Mouse (Mus musculus): Measurements from ENCODE around the gene Ptprk. TPM values are rescaled to one million over a fixed set of nuclear protein-coding genes. Genes with fewer than 3 reads are reported as not detected.

The Ptprk gene
- polyA plus RNA-seq, 1 experiment from 2014 or later = 29.6 TPM

- H3K27me3 ChIP-seq (ENCODE audit: low read depth, poor library complexity, severe bottlenecking) = no peaks in the 10 kb centered on the region
- peaks cover 5% of the 10 kb centered on the region; the same call in 1 of the 2 replicates for H3K36me3 ChIP-seq
- no peaks in the 10 kb centered on the region for H3K9me3 ChIP-seq (replicated peaks)
- no peak overlapping the region for H3K27ac ChIP-seq (replicated peaks)
- H3K4me3 ChIP-seq = no peak overlapping the region
- DNase-seq (ENCODE audit: low spot score) = no peak
- H3K4me1 ChIP-seq = peaks cover 2% of the 10 kb centered on the region; the same call in 1 of the 2 replicates
- WGBS = 90% methylated on average over 2 of the region's 2 CpGs
These were observed 492.2 kb downstream of the Ptprk start for GRCm38 (mm10) chr10:28566828-28567227.

GRCm38 (mm10) chr10:28567441-28567840 lies 492.8 kb downstream of the Ptprk start:
- no peaks in the 10 kb centered on the region for H3K27me3 ChIP-seq (ENCODE audit: low read depth, poor library complexity, severe bottlenecking)
- 89% methylated on average over 3 of the region's 3 CpGs for WGBS

GRCm38 (mm10) chr10:28568047-28568446 lies 493.4 kb downstream of the Ptprk start:
- Histone ChIP-seq H3K27me3 (ENCODE audit: low read depth, poor library complexity, severe bottlenecking) (no peaks in the 10 kb centered on the region), H3K4me3 (no peak overlapping the region), H3K9me3 (replicated peaks) (no peaks in the 10 kb centered on the region), H3K27ac (replicated peaks) (no peak overlapping the region), H3K4me1 (peaks cover 2% of the 10 kb centered on the region; the same call in 1 of the 2 replicates), H3K36me3 (peaks cover 5% of the 10 kb centered on the region; the same call in 1 of the 2 replicates)
- DNase-seq (ENCODE audit: low spot score) = no peak
- WGBS = 90% methylated on average over 5 of the region's 5 CpGs

More at GRCm38 (mm10) chr10:28567441-28567840, 492.8 kb downstream of the Ptprk start:
- Histone ChIP-seq H3K9me3 (replicated peaks) (no peaks in the 10 kb centered on the region), H3K36me3 (peaks cover 5% of the 10 kb centered on the region; the same call in 1 of the 2 replicates), H3K27ac (replicated peaks) (no peak overlapping the region), H3K4me3 (no peak overlapping the region), H3K4me1 (peaks cover 2% of the 10 kb centered on the region; the same call in 1 of the 2 replicates)
- no peak for DNase-seq (ENCODE audit: low spot score)

GRCm38 (mm10) chr10:28579596-28579995 lies 505.0 kb downstream of the Ptprk start:
- WGBS = 88% methylated on average over 5 of the region's 5 CpGs
- no peak for DNase-seq (ENCODE audit: low spot score)
- no peaks in the 10 kb centered on the region for H3K9me3 ChIP-seq (replicated peaks)
- no peak overlapping the region for H3K27ac ChIP-seq (replicated peaks)
- H3K36me3 ChIP-seq = peaks cover 6% of the 10 kb centered on the region
- H3K4me3 ChIP-seq = no peak overlapping the region
- no peaks in the 10 kb centered on the region for H3K4me1 ChIP-seq
- no peaks in the 10 kb centered on the region for H3K27me3 ChIP-seq (ENCODE audit: low read depth, poor library complexity, severe bottlenecking)

- H3K4me1 ChIP-seq = 0 out of 2 replicates have a peak, but pooled peaks cover 3% of the 10 kb centered on the region
- H3K4me3 ChIP-seq = no peak overlapping the region
- H3K27me3 ChIP-seq (ENCODE audit: low read depth, poor library complexity, severe bottlenecking) = no peaks in the 10 kb centered on the region
- no peaks in the 10 kb centered on the region for H3K9me3 ChIP-seq (replicated peaks)
- 55% methylated on average over 4 of the region's 4 CpGs for WGBS
- no peak overlapping the region for H3K27ac ChIP-seq (replicated peaks)
- no peak for DNase-seq (ENCODE audit: low spot score)
- H3K36me3 ChIP-seq = peaks cover 8% of the 10 kb centered on the region
These were observed 512.0 kb downstream of the Ptprk start for GRCm38 (mm10) chr10:28586565-28587138.

- H3K27ac ChIP-seq (replicated peaks) = no peak overlapping the region
These were observed 513.8 kb downstream of the Ptprk start for GRCm38 (mm10) chr10:28588401-28588800.

GRCm38 (mm10) chr10:28590822-28591221 lies 516.2 kb downstream of the Ptprk start:
- Histone ChIP-seq H3K4me1 (0 out of 2 replicates have a peak, but pooled peaks cover 3% of the 10 kb centered on the region), H3K27ac (replicated peaks) (no peak overlapping the region), H3K27me3 (ENCODE audit: low read depth, poor library complexity, severe bottlenecking) (no peaks in the 10 kb centered on the region), H3K4me3 (no peak overlapping the region), H3K9me3 (replicated peaks) (no peaks in the 10 kb centered on the region), H3K36me3 (peaks cover 10% of the 10 kb centered on the region)
- DNase-seq (ENCODE audit: low spot score) = no peak
- 84% methylated on average over 3 of the region's 3 CpGs for WGBS

More at GRCm38 (mm10) chr10:28588401-28588800, 513.8 kb downstream of the Ptprk start:
- Histone ChIP-seq H3K4me3 (no peak overlapping the region), H3K9me3 (replicated peaks) (no peaks in the 10 kb centered on the region), H3K36me3 (peaks cover 10% of the 10 kb centered on the region), H3K4me1 (0 out of 2 replicates have a peak, but pooled peaks cover 3% of the 10 kb centered on the region), H3K27me3 (ENCODE audit: low read depth, poor library complexity, severe bottlenecking) (no peaks in the 10 kb centered on the region)
- 89% methylated on average over 4 of the region's 4 CpGs for WGBS
- no peak for DNase-seq (ENCODE audit: low spot score)

- WGBS = 72% methylated on average over 3 of the region's 4 CpGs
- H3K4me1 ChIP-seq = no peaks in the 10 kb centered on the region
- H3K9me3 ChIP-seq (replicated peaks) = no peaks in the 10 kb centered on the region
- no peak overlapping the region for H3K4me3 ChIP-seq
- H3K27ac ChIP-seq (replicated peaks) = no peak overlapping the region
- DNase-seq (ENCODE audit: low spot score) = no peak
- H3K27me3 ChIP-seq (ENCODE audit: low read depth, poor library complexity, severe bottlenecking) = no peaks in the 10 kb centered on the region
- H3K36me3 ChIP-seq = peaks cover 10% of the 10 kb centered on the region
These were observed 519.1 kb downstream of the Ptprk start for GRCm38 (mm10) chr10:28593566-28594292.

- DNase-seq (ENCODE audit: low spot score) = no peak
- no peaks in the 10 kb centered on the region for H3K27me3 ChIP-seq (ENCODE audit: low read depth, poor library complexity, severe bottlenecking)
- H3K4me1 ChIP-seq = no peaks in the 10 kb centered on the region
- H3K9me3 ChIP-seq (replicated peaks) = no peaks in the 10 kb centered on the region
- no peak overlapping the region for H3K27ac ChIP-seq (replicated peaks)
- H3K4me3 ChIP-seq = no peak overlapping the region
- WGBS = 95% methylated on average over 3 of the region's 3 CpGs
- H3K36me3 ChIP-seq = peaks cover 5% of the 10 kb centered on the region
These were observed 522.3 kb downstream of the Ptprk start for GRCm38 (mm10) chr10:28596897-28597296.

GRCm38 (mm10) chr10:28609136-28609535 lies 534.5 kb downstream of the Ptprk start:
- Histone ChIP-seq H3K9me3 (replicated peaks) (no peaks in the 10 kb centered on the region), H3K36me3 (no peaks in the 10 kb centered on the region), H3K4me1 (no peaks in the 10 kb centered on the region), H3K27ac (replicated peaks) (no peak overlapping the region), H3K27me3 (ENCODE audit: low read depth, poor library complexity, severe bottlenecking) (no peaks in the 10 kb centered on the region), H3K4me3 (no peak overlapping the region)
- no peak for DNase-seq (ENCODE audit: low spot score)
- 86% methylated on average over 3 of the region's 3 CpGs for WGBS

GRCm38 (mm10) chr10:28614396-28614795 lies 539.8 kb downstream of the Ptprk start:
- Histone ChIP-seq H3K9me3 (replicated peaks) (no peaks in the 10 kb centered on the region), H3K4me1 (no peaks in the 10 kb centered on the region), H3K27me3 (ENCODE audit: low read depth, poor library complexity, severe bottlenecking) (no peaks in the 10 kb centered on the region), H3K4me3 (no peak overlapping the region), H3K27ac (replicated peaks) (no peak overlapping the region), H3K36me3 (no peaks in the 10 kb centered on the region)
- WGBS = 87% methylated on average over 2 of the region's 2 CpGs
- no peak for DNase-seq (ENCODE audit: low spot score)

- DNase-seq (ENCODE audit: low spot score) = no peak
- WGBS = 94% methylated on average over 7 of the region's 7 CpGs
- H3K27ac ChIP-seq (replicated peaks) = no peak overlapping the region
- no peaks in the 10 kb centered on the region for H3K36me3 ChIP-seq
- H3K4me1 ChIP-seq = no peaks in the 10 kb centered on the region
- no peaks in the 10 kb centered on the region for H3K9me3 ChIP-seq (replicated peaks)
- no peak overlapping the region for H3K4me3 ChIP-seq
- H3K27me3 ChIP-seq (ENCODE audit: low read depth, poor library complexity, severe bottlenecking) = no peaks in the 10 kb centered on the region
These were observed 542.6 kb downstream of the Ptprk start for GRCm38 (mm10) chr10:28617203-28617602.

- Histone ChIP-seq H3K4me3 (no peak overlapping the region), H3K27ac (replicated peaks) (no peak overlapping the region), H3K27me3 (ENCODE audit: low read depth, poor library complexity, severe bottlenecking) (no peaks in the 10 kb centered on the region), H3K4me1 (no peaks in the 10 kb centered on the region), H3K36me3 (no peaks in the 10 kb centered on the region), H3K9me3 (replicated peaks) (no peaks in the 10 kb centered on the region)
- 88% methylated on average over 2 of the region's 2 CpGs for WGBS
- DNase-seq (ENCODE audit: low spot score) = no peak
These were observed 543.4 kb downstream of the Ptprk start for GRCm38 (mm10) chr10:28618002-28618401.

Data from midbrain, embryonic 10.5 days (tissue).